Mouse (Mus musculus): ENCODE measurements around the gene Ktn1. TPM values are rescaled to one million over a fixed set of nuclear protein-coding genes. Genes with fewer than 3 reads are reported as not detected.

The Ktn1 gene
- 100 to 1,000 TPM; 175 to 222 (median 206) TPM for total RNA-seq (2022)

- no peak for DNase-seq (ENCODE audit: low spot score)
Observed at GRCm38 (mm10) chr14:47648218-47648617, at the start of gene Ktn1. Ktn1 (plus strand) TSS chr14:47648448.

- DNase-seq (ENCODE audit: low spot score) = peak; percentile 13
Observed at GRCm38 (mm10) chr14:47613254-47613653, 35.0 kb upstream of the Ktn1 start.

DNA sequence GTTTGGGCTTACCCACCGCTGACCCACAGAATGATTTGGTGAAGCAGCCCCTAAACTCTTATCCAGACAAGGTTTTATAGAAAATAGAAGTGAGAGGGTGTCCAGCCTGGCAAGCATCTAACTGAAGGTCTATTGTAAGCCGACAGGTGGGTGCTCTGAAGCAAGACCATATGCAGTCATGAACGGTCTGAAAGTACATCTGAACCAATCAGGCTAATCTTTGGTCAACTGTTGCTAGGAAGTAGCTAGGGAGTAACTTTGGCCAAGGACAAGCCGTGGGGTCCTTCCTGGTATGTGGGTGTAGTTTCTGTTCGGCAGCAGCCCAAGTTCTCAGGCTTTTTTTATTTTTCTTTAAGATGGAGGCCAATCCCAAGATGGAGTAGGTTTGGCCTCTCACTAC, 29.4 kb upstream of the Ktn1 start:
- DNase-seq (ENCODE audit: low spot score) = no peak

GRCm38 (mm10) chr14:47621901-47622300, 26.3 kb upstream of the Ktn1 start:
- no peak for DNase-seq (ENCODE audit: low spot score)

DNA sequence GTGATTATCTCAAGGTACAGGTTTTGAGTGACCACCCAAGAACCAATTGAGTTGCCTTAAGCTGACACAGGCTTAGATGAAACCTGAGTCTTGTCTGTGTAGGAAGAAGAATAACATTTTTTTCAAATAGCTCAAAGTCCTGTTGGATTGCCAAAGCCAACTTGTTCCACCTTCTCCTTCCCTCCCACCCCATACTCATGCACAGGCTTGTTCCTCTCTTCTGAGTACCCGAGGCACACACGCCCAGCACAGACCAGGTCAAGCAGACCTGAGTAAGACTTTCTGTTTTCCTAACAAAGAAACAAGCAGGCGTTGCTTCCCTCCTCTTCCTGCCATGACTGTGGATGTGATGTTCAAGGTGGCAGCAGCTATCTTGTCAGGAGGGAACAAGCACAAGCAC, 23.4 kb upstream of the Ktn1 start:
- no peak for DNase-seq (ENCODE audit: low spot score)

- no peak for DNase-seq (ENCODE audit: low spot score)
Observed at GRCm38 (mm10) chr14:47626143-47626542, 22.1 kb upstream of the Ktn1 start.

- DNase-seq (ENCODE audit: low spot score) = no peak
Observed at GRCm38 (mm10) chr14:47626812-47627211, 21.4 kb upstream of the Ktn1 start.

DNA sequence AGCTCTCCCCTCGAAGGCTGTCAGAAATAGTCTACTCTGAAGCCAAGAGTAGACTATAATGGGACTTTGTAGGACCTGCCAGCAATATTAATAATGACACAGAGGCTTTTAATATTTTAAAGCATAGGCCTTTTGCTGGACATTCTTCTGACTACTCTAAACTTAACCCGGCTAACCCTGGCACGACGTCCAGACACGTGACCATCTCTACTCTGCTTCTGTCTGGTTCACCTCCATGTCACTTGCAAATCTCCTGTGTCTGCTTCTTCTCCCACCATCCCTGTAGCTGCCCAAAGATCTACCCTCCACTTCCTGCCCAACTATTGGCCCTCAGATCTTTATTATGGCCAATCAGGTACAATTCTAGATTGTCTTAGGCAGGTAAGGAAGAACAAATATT, 20.9 kb upstream of the Ktn1 start:
- DNase-seq (ENCODE audit: low spot score) = no peak

DNA sequence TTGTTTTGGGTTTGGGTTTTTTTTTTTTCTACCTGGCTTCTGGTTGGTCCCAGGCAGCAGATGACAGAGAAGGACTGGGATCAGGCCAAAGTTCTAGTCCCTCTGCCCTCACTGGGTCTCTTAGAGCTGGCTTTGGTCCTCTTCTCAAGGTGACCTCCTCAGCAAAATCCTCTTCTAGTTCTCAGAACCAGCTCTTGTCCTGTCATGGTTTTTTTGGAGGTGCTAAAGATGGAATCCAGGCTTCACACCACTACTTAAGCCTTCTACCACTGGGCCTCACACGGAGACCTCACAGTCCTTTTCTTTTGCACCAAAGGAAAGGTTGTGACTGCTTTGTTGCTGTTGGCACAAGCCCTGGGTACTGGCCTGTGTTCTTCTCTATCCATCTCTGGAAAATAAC, 15.8 kb upstream of the Ktn1 start:
- DNase-seq (ENCODE audit: low spot score) = no peak

DNA sequence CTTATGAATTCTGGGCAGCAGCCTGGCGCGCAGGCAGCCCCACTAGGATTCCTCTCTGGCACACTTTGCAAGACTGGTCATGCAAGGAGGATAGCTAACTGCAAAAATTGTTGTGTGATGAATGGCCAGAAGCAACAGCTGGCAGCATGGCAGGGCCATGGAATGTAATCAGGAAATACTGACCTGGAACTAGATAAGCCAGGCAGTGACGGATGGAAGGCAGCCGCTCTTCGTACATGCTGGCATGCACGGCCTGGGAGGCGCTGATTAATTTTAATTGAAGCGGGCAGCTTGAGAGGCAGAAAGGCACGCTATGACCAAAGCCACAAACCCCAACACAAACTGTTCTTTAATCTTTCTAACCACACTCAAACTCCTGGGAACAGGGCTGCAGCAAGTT, 13.8 kb upstream of the Ktn1 start:
- peak; percentile 48 for DNase-seq (ENCODE audit: low spot score)

DNA sequence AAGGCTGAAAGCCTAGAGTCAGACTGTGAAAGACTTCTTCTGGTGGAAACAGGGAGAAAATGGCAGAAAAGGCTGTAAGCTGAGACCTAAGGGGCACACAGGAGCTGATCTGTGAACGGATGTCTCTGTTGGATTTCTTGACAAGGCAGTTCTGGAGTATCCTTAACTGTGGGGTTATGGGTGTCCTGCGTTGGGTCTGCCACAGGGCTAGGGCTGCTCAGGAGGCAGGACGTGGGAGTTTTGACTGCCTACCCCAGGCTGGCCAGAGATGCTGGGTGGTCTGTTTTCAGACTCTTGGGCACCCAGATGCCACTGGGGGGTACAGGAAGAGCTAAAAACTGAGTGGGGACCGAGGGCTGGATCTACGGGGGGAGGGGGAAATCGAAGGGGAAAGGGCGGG, 13.4 kb upstream of the Ktn1 start:
- no peak for DNase-seq (ENCODE audit: low spot score)

DNA sequence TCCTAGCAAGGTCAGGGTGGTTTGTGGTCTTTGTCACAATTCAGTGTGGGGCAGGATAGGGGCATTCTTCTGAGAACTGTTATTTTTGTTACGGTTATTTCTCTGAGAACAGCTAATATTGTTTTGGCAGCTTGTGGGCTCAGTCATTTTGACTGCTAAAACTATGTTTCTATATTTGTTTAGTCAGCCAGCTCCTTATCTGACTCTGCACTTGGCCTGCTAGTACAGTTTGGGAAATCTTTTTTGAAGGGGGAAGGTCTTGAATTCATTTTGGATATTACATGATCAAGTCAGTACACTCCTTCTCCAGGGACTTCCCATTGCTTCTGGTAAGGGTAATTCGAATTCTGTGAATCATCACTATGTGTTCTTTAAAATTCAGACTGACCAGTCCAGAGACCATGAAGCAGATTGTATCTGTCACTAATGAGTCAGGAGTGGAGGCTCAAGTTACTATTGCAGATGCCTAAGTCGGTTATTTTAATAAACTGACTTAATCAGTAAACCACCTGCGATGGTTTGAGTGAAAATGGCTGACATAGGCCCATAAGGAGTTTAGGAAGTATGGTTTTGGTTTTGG, 9.8 kb upstream of the Ktn1 start:
- no peak for DNase-seq (ENCODE audit: low spot score)

- no peak for DNase-seq (ENCODE audit: low spot score)
Observed at GRCm38 (mm10) chr14:47645620-47646019, 2.6 kb upstream of the Ktn1 start.

DNA sequence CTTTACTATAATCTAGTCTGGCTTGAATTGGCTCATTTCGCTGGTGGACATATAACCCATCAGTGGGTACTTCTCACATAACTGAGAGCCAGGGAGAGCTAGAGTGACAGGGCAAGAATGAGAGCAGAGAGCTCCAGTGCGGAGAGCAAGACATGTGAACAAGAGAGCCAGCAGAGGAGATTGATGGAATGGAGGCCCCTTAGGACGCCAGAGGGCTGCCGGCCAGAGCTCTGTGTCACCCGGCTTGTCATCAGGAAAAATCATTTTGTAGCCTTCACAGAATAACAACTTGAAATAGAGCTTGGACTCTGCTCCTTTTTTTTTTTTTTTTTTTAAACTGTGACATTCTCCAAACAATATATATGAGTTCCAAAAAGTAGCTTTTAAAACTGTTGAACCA, 2.0 kb upstream of the Ktn1 start:
- DNase-seq (ENCODE audit: low spot score) = no peak

DNA sequence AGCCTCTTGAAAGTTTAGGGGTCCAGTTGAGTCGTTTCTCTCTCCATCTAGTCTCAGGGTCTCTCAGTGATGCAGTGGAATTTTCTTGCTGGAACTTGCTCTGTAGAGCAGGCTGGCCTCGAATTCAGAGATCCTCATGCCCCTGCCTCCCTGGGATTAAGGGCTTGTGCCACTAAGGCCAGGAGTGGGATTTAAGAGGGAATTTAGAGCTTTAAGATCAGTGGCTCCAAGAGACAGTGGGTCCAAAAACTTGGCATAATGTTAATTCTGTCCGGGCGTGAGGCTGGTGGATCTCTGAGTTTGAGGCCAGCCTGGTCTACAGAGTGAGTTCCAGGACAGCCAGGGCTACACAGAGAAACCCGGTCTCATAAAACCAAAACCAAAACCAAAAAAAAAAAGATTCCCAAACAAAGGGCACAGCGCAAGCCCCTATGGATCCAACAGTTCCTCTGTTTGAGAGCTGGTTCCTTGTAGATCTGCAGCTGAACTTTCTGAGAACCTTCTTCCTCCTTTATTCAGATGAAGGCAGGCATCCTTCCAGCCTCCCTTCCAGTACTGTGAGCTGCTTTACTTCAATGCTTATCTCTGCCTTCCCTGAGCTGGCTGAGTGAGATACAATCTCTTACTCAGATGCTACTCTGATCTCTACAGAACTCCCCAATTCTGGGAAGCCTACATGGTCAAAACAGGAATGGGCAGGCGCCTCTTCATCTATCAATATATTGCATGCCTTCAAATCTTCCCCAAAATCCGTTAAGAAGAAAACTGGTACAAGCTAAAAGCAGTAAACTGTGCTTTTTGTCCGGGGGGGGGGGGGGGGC, 1.3 kb upstream of the Ktn1 start:
- DNase-seq (ENCODE audit: low spot score) = no peak

- DNase-seq (ENCODE audit: low spot score) = peak; percentile 73
Observed at GRCm38 (mm10) chr14:47648706-47649630, 720 bp downstream of the Ktn1 start.

GRCm38 (mm10) chr14:47649631-47650337, 1.5 kb downstream of the Ktn1 start:
- peak; percentile 48 for DNase-seq (ENCODE audit: low spot score)

DNA sequence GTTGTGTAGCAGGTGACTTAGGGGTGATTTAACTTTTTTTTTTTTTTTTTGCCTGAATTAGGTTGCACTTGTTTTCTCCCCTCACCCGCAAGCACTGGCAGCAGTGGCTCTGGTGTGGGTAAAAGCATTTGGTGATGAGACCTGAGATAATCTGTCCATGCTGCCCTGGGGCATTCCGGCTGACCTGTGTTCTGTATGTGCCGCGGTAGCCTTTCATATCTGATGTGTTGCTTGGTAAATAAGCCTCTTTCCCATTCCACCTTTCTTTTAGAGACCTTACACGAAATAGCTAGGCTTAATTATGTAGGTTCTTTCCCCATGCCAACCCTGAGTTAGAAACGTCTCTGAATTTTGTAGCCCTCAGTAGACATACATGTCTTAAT, 2.1 kb downstream of the Ktn1 start:
- no peak for DNase-seq (ENCODE audit: low spot score)

GRCm38 (mm10) chr14:47651272-47651671, 3.0 kb downstream of the Ktn1 start:
- DNase-seq (ENCODE audit: low spot score) = no peak

GRCm38 (mm10) chr14:47655444-47655843, 7.2 kb downstream of the Ktn1 start:
- no peak for DNase-seq (ENCODE audit: low spot score)

GRCm38 (mm10) chr14:47663844-47664469, 15.7 kb downstream of the Ktn1 start:
- DNase-seq (ENCODE audit: low spot score) = no peak
